Mouse (Mus musculus): ENCODE measurements at regions not wholly inside any gene's neighbourhood (a gene's known extent, or its start where the extent isn't known, plus 50 kb on each side); places are given as distances from the start of the nearest gene placed in this dataset.
A peak's percentile ranks its signal among the peaks of the same experiment; 100 is the strongest.

DNA sequence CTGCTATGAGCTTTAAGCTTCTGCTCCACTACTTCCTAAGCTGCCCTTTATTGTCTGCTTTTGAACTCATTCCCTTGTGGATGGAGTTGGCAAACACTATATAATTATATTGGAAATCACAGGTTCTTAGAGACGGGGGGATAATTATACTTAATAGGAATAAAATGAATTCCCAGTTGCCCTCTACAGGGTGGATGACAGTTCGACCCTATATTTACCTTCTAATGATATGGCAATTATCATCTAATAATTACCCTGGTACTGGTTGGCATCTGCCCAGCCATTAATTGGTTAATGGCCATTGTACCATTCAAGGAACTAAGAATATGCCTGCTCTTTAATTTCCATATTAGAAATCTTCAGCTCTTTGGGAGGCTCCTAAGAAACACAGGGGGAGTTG lies 302.5 kb upstream of the 4931429L15Rik start:
- DNase-seq: no peak

DNA sequence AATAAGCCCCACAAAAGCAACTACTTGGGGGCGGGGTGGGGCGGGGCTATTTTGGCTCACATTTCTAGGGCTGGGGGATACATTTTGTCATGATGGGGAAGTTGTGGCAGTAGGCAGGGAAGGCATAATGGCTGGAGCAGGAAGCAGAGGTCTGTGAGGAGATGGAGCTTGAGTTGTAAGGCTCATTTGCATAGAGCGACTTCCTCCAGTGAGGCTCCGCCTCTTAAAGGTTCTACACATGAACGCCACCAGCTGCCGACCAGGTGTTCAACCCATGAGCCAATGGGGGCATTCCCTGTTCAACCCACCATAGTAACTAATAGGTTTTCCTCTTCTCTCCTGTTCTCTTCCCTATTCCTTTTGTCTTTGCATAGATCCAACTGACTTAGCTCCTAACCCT lies 302.1 kb upstream of the 4931429L15Rik start:
- no peak for DNase-seq

DNA sequence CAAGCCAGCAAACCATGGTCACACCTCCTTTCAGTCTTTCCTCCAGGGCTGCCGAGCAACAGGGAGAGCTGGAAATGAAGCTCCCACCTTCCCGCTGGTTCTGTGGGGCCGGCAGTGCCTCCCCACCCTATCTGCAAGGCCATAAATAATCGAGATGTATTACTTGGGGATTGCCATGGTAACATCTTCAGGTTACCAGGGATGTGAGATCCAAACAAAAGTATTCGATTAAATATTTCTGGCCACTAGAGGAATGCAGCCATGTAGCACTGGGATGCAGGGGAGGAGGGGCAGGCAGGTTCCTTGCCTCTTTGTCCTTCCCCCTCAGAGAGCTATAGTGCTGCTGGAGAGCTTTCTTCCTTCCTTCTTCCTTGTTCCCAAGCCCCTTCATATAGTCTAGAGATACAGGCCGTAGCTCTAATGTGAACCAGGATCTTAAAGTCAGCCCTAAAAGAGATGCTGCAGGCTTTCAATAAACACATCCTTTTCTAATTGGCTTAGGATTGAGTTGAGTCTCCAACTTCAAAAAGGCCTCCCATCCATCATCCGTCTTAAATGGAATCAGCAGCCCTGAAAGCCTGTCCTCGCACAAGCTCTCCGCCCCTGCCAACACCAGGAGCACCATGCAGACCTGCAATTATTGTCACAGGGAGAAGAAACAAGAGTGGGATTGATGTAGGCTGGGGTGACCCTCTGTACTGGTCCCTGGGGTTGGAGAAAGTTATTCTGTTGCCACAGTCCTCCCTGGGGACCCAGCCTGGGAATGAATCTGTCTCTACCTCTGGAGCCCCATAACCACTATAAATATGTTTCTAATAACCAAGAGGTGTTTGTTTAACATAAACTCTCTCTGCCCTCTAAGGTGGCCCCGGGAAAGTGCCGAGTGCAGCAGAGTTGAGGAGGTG lies 290.6 kb upstream of the 4931429L15Rik start:
- DNase-seq: no peak

DNA sequence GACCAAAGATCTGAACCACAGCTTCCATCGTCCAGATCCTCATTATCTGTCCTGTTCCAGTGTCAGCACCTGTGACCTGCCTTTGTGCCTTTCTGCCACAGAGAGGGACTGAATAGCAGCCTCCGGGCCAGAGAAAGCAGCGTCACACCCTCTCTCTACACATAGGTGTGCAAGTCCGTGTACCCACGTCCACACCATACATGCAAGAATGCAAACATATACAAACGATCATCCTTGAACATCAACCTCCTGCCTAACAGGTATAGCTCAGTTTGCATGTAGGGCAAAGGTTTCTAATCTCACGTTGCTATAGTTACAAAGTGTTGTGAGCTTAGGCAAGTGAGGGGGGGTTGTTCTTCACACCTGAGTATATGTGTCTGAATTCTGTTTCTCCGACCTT lies 288.9 kb upstream of the 4931429L15Rik start:
- no peak for DNase-seq

DNA sequence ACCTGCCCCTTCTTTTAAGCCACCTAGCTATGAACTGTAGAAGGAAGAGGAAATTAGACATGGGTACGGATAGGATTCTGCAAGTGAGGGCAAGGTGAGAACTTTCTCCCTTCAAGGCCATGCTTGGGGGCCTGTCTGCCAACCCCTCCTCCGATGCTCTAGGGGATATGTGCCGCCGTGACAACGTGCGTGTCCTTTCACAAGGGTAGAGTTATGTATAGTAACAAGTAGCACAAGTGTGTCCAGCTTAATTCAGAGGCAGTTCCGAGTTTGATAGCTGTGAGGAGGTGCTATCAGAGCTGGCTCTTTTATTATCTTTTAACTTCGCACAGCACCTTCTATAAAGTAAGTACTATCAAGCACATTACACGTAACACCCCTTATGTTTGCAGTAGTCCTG lies 281.0 kb upstream of the 4931429L15Rik start:
- DNase-seq: no peak

DNA sequence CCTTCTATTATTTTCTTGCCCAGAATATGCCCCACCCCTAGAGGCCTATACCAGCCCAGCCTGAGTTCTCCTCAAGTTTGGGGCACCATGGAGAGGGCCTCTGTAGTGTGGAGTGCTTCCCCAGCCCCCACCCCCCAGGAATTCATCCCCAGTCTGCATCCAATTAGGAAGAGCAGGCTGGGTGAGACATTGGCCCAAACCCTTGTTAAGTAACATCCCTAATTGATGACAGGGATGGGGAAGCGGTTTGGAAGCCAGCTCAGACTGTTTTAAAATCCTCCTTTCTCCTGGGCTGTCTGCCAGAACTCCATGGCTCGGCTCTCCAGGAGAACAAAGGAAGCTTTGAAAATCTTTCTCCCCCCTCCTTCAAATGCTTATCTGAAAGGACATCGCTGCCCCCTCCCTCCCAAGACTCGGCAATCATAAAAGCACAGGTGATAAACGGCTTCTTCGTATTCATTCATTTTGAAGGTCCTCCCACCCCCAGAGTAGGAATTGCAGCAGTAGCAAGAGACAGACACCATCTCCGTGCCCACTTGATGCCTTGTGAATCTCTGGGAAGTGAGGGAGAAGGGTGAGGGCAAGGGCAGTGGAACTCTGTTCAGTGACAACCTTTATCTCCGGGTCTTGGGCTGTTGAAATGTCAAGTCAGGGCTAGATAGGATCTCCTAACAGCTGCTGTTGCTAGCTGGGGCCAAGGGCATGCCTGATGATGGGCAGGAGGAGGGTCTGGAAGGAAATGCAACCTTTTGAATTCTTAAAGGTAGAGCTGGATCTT lies 280.3 kb upstream of the 4931429L15Rik start:
- peak; percentile 39 for DNase-seq

DNA sequence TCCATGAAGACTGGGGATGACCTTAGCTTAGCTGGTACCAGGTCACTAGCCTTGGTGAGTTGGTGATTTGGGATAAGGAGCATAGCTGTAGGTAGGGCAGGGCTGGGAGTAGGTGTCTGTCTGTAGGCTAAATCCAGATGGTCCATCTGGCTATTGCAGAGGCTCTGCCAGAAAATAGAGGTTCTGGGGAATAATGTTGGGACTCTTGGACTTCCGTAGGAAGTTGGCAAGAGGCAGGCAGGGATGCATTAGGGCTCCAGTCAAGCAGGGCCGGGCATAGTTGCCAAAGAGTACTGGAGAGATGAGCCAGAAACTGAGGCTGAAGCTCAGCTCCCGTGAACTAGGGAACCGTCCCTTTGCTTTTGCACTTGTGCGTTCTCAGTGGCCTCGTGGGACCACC lies 278.7 kb upstream of the 4931429L15Rik start:
- DNase-seq: no peak

DNA sequence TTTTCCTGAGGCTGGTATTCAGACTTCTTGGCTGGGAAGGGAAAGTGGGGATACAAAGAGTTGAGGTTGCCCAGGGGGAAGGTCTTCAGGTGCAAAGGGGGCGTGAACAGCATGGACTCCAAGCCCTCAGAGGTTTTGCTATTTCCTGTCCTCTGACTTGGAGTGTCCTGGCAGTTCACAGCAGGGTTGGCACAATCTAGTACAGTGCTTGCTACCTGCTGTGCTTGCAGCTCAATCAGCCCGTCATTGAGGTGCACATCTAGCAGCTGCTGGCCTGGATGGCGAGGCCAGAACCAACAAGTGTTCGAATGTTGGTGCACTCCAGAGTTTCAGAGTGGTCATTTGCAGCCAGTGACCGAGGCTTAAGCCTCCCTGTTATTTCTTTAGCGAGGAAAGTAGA lies 273.7 kb upstream of the 4931429L15Rik start:
- DNase-seq: no peak

DNA sequence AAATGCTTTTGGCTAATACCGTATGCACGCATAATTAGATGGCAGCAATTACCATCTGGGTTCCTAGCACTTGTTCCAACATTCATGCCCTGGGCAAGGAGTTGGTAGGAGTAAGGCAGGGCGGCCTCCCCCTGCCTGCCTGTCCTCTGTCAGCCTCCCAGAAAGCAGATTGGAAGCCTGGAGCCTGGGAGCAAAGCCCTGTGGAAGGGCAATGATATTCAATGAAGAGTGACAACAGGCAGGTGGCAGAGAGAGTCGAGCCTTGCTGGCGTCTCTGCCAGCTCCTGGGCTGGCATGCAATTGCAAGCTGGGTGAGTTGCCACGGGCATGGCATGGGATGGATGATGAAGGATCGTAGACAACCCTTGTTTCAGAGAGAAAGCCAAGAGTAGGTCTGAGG lies 273.1 kb upstream of the 4931429L15Rik start:
- no peak for DNase-seq

DNA sequence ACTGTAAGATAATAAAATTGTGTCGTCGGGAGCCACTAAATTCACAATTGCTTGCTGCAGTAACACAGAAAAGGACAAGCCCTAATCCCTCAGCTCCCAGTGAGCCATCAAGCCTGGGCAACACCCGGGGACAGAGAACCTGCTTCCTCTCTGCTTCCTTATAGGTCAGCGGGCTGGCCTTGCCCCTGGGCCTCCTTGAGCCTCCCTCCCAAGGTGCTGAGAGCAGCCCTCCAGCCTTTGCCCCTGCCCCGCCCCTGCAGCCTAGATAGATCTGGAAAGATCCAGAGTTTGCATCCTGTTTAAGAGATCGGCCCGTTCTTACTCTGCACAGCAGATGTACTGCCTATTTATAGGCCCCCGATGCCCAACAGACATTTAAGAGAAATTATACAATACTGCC lies 267.0 kb upstream of the 4931429L15Rik start:
- DNase-seq: no peak

DNA sequence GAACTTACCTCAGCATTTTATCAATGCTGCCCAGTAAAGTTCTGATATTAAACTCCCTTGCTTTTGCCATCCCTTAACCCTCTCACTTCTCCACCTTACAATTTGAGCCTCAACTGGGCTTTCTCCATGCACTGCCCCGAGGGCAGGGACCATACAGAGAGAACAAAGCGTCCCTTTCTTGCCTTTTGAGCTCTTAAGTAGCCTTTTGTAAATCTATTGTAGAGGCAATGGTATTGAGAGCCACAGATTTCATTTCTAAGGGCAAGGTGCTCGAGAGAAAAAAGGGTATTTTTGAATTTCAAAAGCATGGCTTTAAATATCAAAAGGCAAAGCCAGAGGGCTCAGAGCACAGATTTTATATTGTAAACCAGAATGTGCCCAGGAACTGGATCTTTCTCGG lies 262.1 kb upstream of the 4931429L15Rik start:
- DNase-seq: no peak

DNA sequence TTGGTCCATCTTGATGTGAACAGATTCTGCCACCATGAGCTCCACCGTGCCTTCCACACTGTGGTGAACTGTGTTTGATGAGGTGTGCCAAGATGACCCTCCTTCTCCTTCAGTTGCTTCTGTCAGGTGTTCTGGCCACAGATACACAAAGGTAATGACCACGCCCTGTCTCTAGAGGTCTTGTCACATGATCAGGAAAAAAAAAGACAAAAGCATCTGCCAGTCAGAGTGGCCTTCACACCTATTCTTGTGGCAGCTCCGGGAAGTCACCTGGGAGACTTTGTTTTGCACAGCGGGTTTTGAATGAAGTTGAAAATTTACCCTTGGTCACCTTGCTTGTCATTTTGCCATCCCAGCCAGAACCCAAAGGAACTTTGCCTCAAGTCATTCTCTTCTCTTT lies 242.5 kb upstream of the 4931429L15Rik start:
- DNase-seq: no peak

DNA sequence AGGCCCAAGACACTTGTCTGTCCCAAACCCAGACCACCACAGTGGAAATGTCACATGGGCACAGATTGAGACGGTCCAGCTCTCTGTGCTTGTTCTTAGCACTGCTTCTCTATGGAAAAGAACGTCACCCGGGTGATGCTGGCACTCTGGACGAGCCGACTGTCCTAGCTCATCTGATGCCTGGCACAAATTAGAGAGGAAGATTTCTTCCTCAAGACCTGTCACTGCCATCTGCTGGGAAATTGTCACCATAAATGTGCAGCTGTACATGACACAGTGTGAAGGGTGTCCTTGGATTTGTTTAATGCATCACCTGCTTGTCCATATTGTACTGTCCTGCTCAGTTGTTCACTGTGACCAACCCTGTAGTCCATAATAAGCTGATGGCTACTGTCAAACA lies 238.7 kb upstream of the 4931429L15Rik start:
- DNase-seq: no peak

DNA sequence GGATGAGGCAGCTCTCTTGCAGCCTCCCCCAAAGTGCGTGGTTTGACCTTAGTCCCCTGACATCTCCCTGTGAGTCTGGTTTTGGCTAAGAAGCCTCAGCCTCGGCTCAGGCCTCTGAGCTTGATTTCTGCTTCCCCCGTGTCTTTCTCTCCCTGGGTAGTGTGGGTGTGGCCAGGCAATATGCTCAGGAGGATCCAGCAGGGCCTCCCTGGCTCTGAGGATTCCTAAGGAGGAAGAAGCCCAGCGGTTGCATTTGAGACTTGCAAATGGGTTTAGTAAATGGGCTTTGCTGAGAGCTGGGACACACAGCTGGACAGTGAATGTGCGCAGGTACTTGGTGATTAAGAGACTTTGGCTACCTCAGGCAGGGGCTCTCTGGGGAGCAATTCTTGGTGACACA lies 238.0 kb upstream of the 4931429L15Rik start:
- no peak for DNase-seq

DNA sequence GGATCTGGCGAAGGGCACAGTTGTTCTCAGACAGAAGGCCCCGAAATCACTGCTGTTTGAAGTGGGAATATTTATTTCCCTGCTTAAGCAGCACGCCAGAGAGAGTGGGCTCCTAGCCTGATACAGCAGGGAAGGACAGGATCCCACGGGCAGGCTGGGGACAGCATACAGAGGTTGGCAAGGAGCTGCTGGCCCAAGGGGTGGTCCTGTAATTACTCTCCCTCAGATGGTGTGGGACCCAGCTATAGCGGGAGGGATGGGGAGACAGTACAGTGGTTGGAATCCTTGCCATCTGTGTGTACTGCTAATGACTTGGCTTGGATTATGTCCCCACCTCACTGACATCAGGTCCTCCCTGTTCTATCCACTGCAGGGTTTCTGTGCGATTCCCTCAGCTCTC lies 235.4 kb upstream of the 4931429L15Rik start:
- no peak for DNase-seq

DNA sequence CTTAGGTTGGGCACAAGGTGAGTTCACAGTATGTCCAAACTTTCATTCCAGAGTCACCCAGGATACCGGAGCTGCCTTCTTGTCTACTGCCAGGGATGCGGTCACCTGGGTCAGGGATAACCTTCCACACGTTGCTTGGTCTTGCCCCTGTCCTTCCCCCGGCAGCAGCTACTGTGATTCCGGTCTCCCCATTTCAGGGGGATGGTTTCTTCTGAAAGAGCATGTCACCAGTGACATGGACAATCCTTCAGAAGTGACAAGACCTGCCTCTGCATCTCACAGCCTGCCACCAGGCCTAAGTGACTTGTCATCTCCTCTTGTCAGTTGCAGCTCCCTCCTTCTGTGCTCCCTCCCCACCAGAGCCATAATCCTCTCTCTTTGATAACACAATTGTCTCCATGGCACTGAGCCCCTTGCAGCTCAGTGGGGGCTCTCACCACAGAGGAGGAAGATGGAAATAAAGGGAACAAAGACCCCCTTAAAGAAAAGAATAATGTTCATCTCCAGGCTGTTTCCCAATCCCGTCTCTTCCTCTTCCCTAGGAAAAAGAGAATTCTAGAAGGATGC lies 234.9 kb upstream of the 4931429L15Rik start:
- DNase-seq: no peak

DNA sequence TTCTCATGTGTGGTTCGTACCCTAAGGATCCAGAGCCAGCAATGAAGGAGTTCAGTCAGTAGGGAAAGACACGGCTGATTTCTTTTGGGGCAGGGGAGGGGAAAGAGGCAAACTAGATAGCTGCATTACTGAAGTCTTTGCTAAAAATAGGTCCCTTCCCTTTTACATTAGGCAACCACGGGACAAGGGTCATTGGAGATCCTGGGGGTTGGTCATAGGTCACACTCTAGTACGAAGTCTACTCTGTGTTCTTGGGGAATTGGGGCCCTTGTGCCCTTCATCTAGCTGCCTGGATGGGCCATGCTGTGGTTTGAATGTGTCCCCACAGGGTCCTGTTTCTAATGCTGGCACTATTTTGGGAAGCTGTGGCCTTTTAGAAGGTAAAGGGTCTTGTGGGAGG lies 229.6 kb upstream of the 4931429L15Rik start:
- no peak for DNase-seq

DNA sequence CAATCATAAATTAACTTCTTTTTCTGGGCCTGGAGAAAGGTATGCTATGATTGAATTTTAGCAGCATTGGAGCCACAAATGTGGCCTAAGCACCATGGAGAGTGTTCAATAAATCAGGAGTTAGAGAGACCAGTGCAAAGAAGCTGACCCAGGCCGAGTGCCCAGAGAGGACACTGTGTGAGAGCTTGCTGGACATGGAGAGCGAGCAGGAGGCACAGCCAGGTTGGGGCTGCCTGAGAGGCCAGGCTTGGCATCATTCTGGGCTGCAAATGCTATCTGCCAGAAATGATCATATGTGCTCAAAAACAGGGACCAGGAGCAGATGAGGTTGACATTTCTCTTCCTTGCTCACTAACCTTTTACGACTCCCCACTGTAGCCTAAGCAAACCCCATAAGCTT lies 224.5 kb upstream of the 4931429L15Rik start:
- no peak for DNase-seq

DNA sequence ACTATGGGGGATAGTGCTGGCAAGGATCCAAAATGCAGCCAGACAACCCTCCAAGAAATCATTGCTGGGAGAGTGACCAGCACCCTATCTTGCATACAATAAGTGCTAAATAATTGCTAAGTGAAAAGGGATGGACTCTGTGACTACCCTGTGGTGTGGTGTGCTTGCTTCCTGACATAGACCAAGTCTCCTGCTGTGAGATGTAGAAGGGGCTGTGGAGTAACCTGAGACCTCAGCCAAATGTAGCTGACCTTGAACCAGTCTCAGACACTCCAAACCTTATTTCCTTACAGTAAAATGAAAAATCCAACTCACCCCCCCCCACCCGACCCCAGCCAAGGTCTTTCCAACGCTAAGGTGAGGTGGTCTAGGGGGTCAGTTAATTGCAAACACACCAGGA lies 221.2 kb upstream of the 4931429L15Rik start:
- DNase-seq: no peak

DNA sequence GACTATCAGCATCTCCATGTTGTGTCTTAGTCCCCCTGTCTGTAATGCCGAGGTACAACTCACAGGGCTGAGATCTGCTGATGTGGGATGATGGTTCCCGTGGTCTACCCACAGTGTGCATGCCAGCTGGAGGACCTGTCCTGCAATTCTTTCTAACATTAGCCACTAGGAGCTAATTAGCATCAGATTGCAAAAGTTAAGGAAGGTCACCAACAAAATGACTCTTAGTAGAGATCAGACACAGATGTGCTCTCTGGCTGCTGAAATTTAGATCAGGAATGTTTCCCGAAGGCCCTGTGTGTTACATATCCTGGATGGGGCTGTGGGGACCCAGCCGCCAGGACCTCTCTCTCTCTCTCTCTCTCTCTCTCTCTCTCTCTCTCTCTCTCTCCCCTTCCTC lies 218.8 kb upstream of the 4931429L15Rik start:
- DNase-seq: no peak

DNA sequence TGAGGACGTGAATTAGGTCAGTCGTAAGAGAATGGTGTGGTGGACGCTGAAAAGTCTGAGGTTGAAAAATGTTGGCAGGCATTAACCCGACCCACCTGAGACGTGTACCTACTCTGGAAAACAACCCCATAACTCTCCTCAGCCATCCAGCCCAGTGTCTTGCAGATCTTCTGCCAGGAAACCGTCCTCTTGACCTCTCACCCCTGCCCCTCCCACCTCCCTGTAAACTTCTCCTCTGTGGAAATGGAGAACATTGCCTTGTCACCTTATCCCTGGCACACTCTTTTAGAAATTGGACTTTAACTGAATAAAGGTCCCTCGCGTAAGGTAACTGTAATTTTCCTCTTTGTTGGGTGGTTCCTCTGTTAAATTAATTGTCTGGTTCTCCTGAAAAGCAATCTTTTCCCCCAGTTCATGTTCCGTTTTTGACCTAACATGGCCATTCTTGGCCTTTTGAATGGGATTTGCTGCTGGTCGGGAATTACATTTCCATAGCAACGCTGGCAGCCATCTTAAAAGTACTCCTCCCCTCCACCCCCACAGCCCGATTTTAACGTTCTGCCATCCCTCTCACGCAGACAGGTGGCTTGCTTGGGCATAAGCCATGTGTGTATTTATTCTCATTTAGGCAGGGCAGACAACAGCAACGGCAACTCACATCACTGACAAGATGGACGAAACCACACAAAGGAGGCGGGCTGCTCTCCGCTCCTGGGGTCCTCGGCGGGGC lies 196.8 kb upstream of the 4931429L15Rik start:
- no peak for DNase-seq

DNA sequence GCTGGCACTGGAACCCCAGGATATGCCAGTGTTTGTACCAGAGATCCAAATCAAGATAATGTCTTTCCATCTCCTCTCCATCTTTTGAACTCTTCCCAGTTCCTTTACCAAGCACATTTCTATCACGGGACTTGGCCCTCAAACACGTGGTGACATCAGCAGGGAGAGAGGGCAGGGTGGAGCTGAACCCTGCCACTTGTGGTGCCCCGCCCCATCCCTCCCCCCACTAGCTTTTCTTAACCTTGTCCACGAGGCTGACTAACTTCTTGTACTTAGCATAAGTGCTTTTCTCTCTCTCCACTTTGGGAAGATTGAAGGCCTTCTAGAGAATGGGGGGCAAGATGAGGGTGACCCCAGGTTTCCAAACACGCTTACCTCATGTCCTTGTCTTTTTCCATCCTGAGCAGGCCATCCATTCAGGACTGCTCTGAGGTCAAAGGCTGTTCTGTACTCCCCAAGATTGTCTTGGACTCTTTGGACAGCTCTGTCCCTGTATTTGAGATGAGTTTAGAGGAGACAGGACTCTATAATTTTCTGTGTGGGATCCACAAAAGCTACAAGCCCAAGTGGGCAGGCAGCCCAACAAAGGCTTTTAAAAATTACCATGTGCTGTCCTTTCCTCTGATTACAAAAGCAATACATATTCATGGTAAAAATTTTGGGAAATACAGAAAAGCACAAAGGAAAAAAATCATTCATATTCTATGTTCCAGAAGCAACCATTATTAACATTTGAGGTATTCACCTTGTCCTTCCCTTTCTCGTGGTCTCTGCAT lies 192.7 kb upstream of the 4931429L15Rik start:
- no peak for DNase-seq

All from adrenal gland, adult 2 months (tissue).